Mouse (Mus musculus) heart, embryonic 15.5 days (tissue): ENCODE measurements around the gene Xpo6. TPM values are rescaled to one million over a fixed set of nuclear protein-coding genes. Genes with fewer than 3 reads are reported as not detected.

Experiments used
- ATAC-seq: fragments of 200-750 bp; cut with Nextera tagmentation; replicated peaks from 2 replicates; pipeline ENCODE4 v1.8.0; 2017; ENCODE audit warnings: low read depth, moderate TSS enrichment; ENCODE audit not compliant: insufficient number of reproducible peaks, insufficient read depth, low FRiP score
- H3K27ac ChIP-seq: fragments of 300-500 bp; sonication (generic); 2 replicates; pipeline ENCODE4 v1.5.1; 2015; ENCODE audit warnings: mild to moderate bottlenecking, inconsistent platforms
- H3K27me3 ChIP-seq: fragments of 300-500 bp; sonication (generic); 2 replicates; pipeline ENCODE4 v1.6.1; 2015; ENCODE audit warnings: inconsistent platforms
- H3K36me3 ChIP-seq: fragments of 300-500 bp; sonication (generic); 2 replicates; pipeline ENCODE4 v1.6.1; 2015; ENCODE audit warnings: mild to moderate bottlenecking, inconsistent platforms
- H3K4me1 ChIP-seq: fragments of 300-500 bp; sonication (generic); replicated peaks from 2 replicates; pipeline ENCODE4 v1.6.1; 2015; ENCODE audit warnings: inconsistent platforms
- H3K4me2 ChIP-seq: fragments of 300-500 bp; sonication (generic); 2 replicates; pipeline ENCODE4 v1.6.1; 2015; ENCODE audit warnings: inconsistent platforms, mild to moderate bottlenecking, moderate library complexity
- H3K4me3 ChIP-seq: fragments of 300-500 bp; sonication (generic); 2 replicates; pipeline ENCODE4 v1.5.1; 2015; ENCODE audit warnings: mild to moderate bottlenecking, inconsistent platforms
- H3K9ac ChIP-seq: fragments of 300-500 bp; sonication (generic); 2 replicates; pipeline ENCODE4 v1.6.1; 2015; ENCODE audit warnings: mild to moderate bottlenecking, inconsistent platforms
- H3K9me3 ChIP-seq: fragments of 300-500 bp; sonication (generic); replicated peaks from 2 replicates; pipeline ENCODE4 v1.6.1; 2016; ENCODE audit warnings: inconsistent platforms
- WGBS: fragments of 180-500 bp; shearing (Covaris S2); methylation state at CpG from one replicate; pipeline ENCODE4 v1.1.7; 2015; ENCODE audit warnings: mixed read lengths; 5-methylcytosine and 5-hydroxymethylcytosine counted together
- polyA plus RNA-seq: library from polyadenylated mRNA; unstranded; fragments of >200 nt; fragmentation: Nextera tagmentation; extraction: Ambion mirVana; gene quantifications from 2 replicates; pipeline ENCODE4 v1.2.1, GENCODE M21; 2015

Xpo6 gene
- polyA plus RNA-seq, 1 experiment from 2014 or later = 21.9 TPM

GRCm38 (mm10) chr7:126093162-126093561, 107.1 kb downstream of the Xpo6 start:
- ATAC-seq = no peak
- no peaks in the 10 kb centered on the region for H3K9me3 ChIP-seq
- 31% methylated on average over 3 of the region's 3 CpGs for WGBS
- H3K9ac ChIP-seq = no peak overlapping the region
- no peaks in the 10 kb centered on the region for H3K27me3 ChIP-seq
- no peaks in the 10 kb centered on the region for H3K36me3 ChIP-seq
- no peak overlapping the region for H3K27ac ChIP-seq
- no peak overlapping the region for H3K4me2 ChIP-seq
- H3K4me3 ChIP-seq = no peak overlapping the region
- peaks cover 5% of the 10 kb centered on the region; the same call in 1 of the 2 replicates for H3K4me1 ChIP-seq

- peaks cover 6% of the 10 kb centered on the region; the same call in 1 of the 2 replicates for H3K27me3 ChIP-seq
- H3K9me3 ChIP-seq = no peaks in the 10 kb centered on the region
- no peak overlapping the region for H3K27ac ChIP-seq
- H3K9ac ChIP-seq = no peak overlapping the region
- H3K4me3 ChIP-seq = no peak overlapping the region
- H3K36me3 ChIP-seq = no peaks in the 10 kb centered on the region
- WGBS = 20% methylated on average over 6 of the region's 6 CpGs
- ATAC-seq = no peak
- peaks cover 28% of the 10 kb centered on the region for H3K4me1 ChIP-seq
- no peak overlapping the region for H3K4me2 ChIP-seq
Measured at GRCm38 (mm10) chr7:126089782-126090181, 110.5 kb downstream of the Xpo6 start.

GRCm38 (mm10) chr7:126088155-126088554, 112.1 kb downstream of the Xpo6 start:
- no peak overlapping the region for H3K4me2 ChIP-seq
- no peaks in the 10 kb centered on the region for H3K36me3 ChIP-seq
- no peak overlapping the region for H3K4me3 ChIP-seq
- H3K9me3 ChIP-seq = no peaks in the 10 kb centered on the region
- H3K4me1 ChIP-seq = peaks cover 40% of the 10 kb centered on the region
- peaks cover 16% of the 10 kb centered on the region for H3K27me3 ChIP-seq
- H3K27ac ChIP-seq = no peak overlapping the region
- no peak overlapping the region for H3K9ac ChIP-seq
- WGBS = 23% methylated on average over 3 of the region's 6 CpGs
- ATAC-seq = no peak

- 46% methylated on average over 10 of the region's 10 CpGs for WGBS
- Histone ChIP-seq H3K9me3 (no peaks in the 10 kb centered on the region), H3K27me3 (peaks cover 21% of the 10 kb centered on the region), H3K36me3 (no peaks in the 10 kb centered on the region), H3K4me1 (peaks cover 45% of the 10 kb centered on the region), H3K4me3 (no peak overlapping the region), H3K27ac (no peak overlapping the region), H3K9ac (no peak overlapping the region), H3K4me2 (no peak overlapping the region)
- no peak for ATAC-seq
Measured at GRCm38 (mm10) chr7:126087602-126088001, 112.7 kb downstream of the Xpo6 start.

- peaks cover 34% of the 10 kb centered on the region for H3K27me3 ChIP-seq
- H3K9ac ChIP-seq = 0 out of 2 replicates have a peak overlapping the region, but pooled peaks have one; percentile 9
- WGBS = 30% methylated on average over 6 of the region's 6 CpGs
- no peaks in the 10 kb centered on the region for H3K9me3 ChIP-seq
- no peaks in the 10 kb centered on the region for H3K36me3 ChIP-seq
- ATAC-seq = no peak
- H3K27ac ChIP-seq = peak overlapping the region; percentile 49
- H3K4me3 ChIP-seq = no peak overlapping the region
- H3K4me1 ChIP-seq = peaks cover 55% of the 10 kb centered on the region
- peak overlapping the region; percentile 28 for H3K4me2 ChIP-seq
Measured at GRCm38 (mm10) chr7:126086321-126086741, 114.0 kb downstream of the Xpo6 start.

GRCm38 (mm10) chr7:126085154-126085553, 115.1 kb downstream of the Xpo6 start:
- Histone ChIP-seq H3K4me3 (no peak overlapping the region), H3K9me3 (no peaks in the 10 kb centered on the region), H3K4me1 (peaks cover 59% of the 10 kb centered on the region), H3K27ac (no peak overlapping the region), H3K27me3 (peaks cover 46% of the 10 kb centered on the region), H3K4me2 (no peak overlapping the region), H3K9ac (no peak overlapping the region), H3K36me3 (no peaks in the 10 kb centered on the region)
- ATAC-seq = no peak
- whole genome bisulfite sequencing = 84% methylated on average over 9 of the region's 9 CpGs

- H3K4me1 ChIP-seq = peaks cover 56% of the 10 kb centered on the region
- WGBS = 31% methylated on average over 4 of the region's 4 CpGs
- no peak overlapping the region for H3K4me2 ChIP-seq
- H3K27me3 ChIP-seq = peaks cover 54% of the 10 kb centered on the region
- H3K9ac ChIP-seq = no peak overlapping the region
- no peak for ATAC-seq
- H3K36me3 ChIP-seq = no peaks in the 10 kb centered on the region
- no peak overlapping the region for H3K4me3 ChIP-seq
- no peak overlapping the region for H3K27ac ChIP-seq
- no peaks in the 10 kb centered on the region for H3K9me3 ChIP-seq
Measured at GRCm38 (mm10) chr7:126083980-126084348, 116.3 kb downstream of the Xpo6 start.

GRCm38 (mm10) chr7:126083341-126083979, 116.8 kb downstream of the Xpo6 start:
- Histone ChIP-seq H3K4me2 (no peak overlapping the region), H3K9ac (no peak overlapping the region), H3K4me3 (no peak overlapping the region), H3K27me3 (peaks cover 54% of the 10 kb centered on the region), H3K4me1 (peaks cover 56% of the 10 kb centered on the region), H3K9me3 (no peaks in the 10 kb centered on the region), H3K36me3 (no peaks in the 10 kb centered on the region), H3K27ac (no peak overlapping the region)
- no peak for ATAC-seq
- 17% methylated on average over 9 of the region's 9 CpGs for WGBS

- H3K36me3 ChIP-seq = no peaks in the 10 kb centered on the region
- peaks cover 58% of the 10 kb centered on the region for H3K27me3 ChIP-seq
- ATAC-seq = peak; percentile 53
- peak within 1 kb of the TSS; percentile 60 for H3K4me3 ChIP-seq
- H3K27ac ChIP-seq = peak within 1 kb of the TSS; percentile 18; the same call in 1 of the 2 replicates
- under 1% methylated on average over 49 of the region's 49 CpGs for WGBS
- peak within 1 kb of the TSS; percentile 62 for H3K9ac ChIP-seq
- peak within 1 kb of the TSS; percentile 89 for H3K4me2 ChIP-seq
- no peaks in the 10 kb centered on the region for H3K9me3 ChIP-seq
- peaks cover 49% of the 10 kb centered on the region for H3K4me1 ChIP-seq
Measured at GRCm38 (mm10) chr7:126082286-126082741, 118.0 kb downstream of the Xpo6 start, which contains the start of gene Gsg1l. Gene Gsg1l, minus strand, starts transcription at chr7:126082411.

- Histone ChIP-seq H3K36me3 (no peaks in the 10 kb centered on the region), H3K27me3 (peaks cover 58% of the 10 kb centered on the region), H3K9me3 (no peaks in the 10 kb centered on the region), H3K4me2 (peak overlapping the region; percentile 89), H3K4me3 (peak overlapping the region; percentile 60), H3K9ac (peak overlapping the region; percentile 62), H3K4me1 (peaks cover 44% of the 10 kb centered on the region), H3K27ac (peak overlapping the region; percentile 18; the same call in 1 of the 2 replicates)
- 1% methylated on average over 72 of the region's 80 CpGs for WGBS
- peak; percentile 18 for ATAC-seq
Measured at GRCm38 (mm10) chr7:126081727-126082285, 118.5 kb downstream of the Xpo6 start.

GRCm38 (mm10) chr7:126080949-126081654, 119.2 kb downstream of the Xpo6 start:
- no peak for ATAC-seq
- H3K27me3 ChIP-seq = peaks cover 58% of the 10 kb centered on the region
- WGBS = 21% methylated on average over 16 of the region's 16 CpGs

More at GRCm38 (mm10) chr7:126080949-126081654, 119.2 kb downstream of the Xpo6 start:
- Histone ChIP-seq H3K4me1 (peaks cover 37% of the 10 kb centered on the region), H3K4me3 (peak overlapping the region; percentile 60), H3K9me3 (no peaks in the 10 kb centered on the region), H3K4me2 (peak overlapping the region; percentile 89), H3K36me3 (no peaks in the 10 kb centered on the region), H3K27ac (no peak overlapping the region), H3K9ac (peak overlapping the region; percentile 62)
